Mouse (Mus musculus): ENCODE measurements around the gene Harbi1. TPM values are rescaled to one million over a fixed set of nuclear protein-coding genes. Genes with fewer than 3 reads are reported as not detected.

The Harbi1 gene
- polyA plus RNA-seq, 1 experiment from 2014 or later: 21.7 TPM

GRCm38 (mm10) chr2:91705736-91706135 is 4.9 kb upstream of the Harbi1 start:
- no peak for ATAC-seq
- Histone ChIP-seq H3K9ac (ENCODE audit: low read depth, low read length) (no peak overlapping the region), H3K27ac (ENCODE audit: low read length) (no peak overlapping the region), H3K36me3 (ENCODE audit: control insufficient read depth, insufficient read depth, low read length) (no peaks in the 10 kb centered on the region), H3K4me2 (ENCODE audit: low read length) (no peak overlapping the region), H3K4me1 (ENCODE audit: control insufficient read depth, insufficient read depth, low read length) (peaks cover 14% of the 10 kb centered on the region), H3K4me3 (ENCODE audit: low read depth, low read length) (no peak overlapping the region), H3K27me3 (ENCODE audit: control insufficient read depth, insufficient read depth, low read depth, low read length) (no peaks in the 10 kb centered on the region), H3K9me3 (replicated peaks; ENCODE audit: control insufficient read depth, low read length, poor library complexity, severe bottlenecking) (no peaks in the 10 kb centered on the region)
- WGBS: 86% methylated on average over 6 of the region's 6 CpGs

GRCm38 (mm10) chr2:91706456-91706855 is 4.2 kb upstream of the Harbi1 start:
- Histone ChIP-seq H3K36me3 (ENCODE audit: control insufficient read depth, insufficient read depth, low read length) (no peaks in the 10 kb centered on the region), H3K27ac (ENCODE audit: low read length) (no peak overlapping the region), H3K9me3 (replicated peaks; ENCODE audit: control insufficient read depth, low read length, poor library complexity, severe bottlenecking) (no peaks in the 10 kb centered on the region), H3K4me3 (ENCODE audit: low read depth, low read length) (no peak overlapping the region), H3K4me1 (ENCODE audit: control insufficient read depth, insufficient read depth, low read length) (peaks cover 17% of the 10 kb centered on the region), H3K4me2 (ENCODE audit: low read length) (no peak overlapping the region), H3K9ac (ENCODE audit: low read depth, low read length) (no peak overlapping the region), H3K27me3 (ENCODE audit: control insufficient read depth, insufficient read depth, low read depth, low read length) (no peaks in the 10 kb centered on the region)
- no peak for ATAC-seq

DNA sequence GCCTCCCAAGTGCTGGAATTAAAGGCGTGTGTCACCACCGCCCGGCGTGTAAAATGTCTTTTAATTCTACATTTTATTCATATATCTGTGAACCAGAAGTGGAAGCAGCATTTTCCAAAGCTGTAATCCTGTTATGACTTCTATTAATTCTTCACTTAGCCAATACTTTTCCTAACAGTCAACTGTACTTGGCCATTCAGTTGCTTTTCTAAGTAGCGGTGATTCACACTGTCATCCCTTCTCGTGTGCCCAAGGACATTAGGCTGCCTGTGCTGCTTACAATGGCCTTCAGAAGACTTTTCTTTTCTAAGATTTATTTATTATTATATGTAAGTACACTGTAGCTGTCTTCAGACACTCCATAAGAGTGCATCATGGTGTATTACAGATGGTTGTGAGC is 2.3 kb upstream of the Harbi1 start:
- ATAC-seq: no peak
- H3K27me3 ChIP-seq (ENCODE audit: control insufficient read depth, insufficient read depth, low read depth, low read length): no peaks in the 10 kb centered on the region
- no peak overlapping the region for H3K4me2 ChIP-seq (ENCODE audit: low read length)
- H3K9ac ChIP-seq (ENCODE audit: low read depth, low read length): no peak overlapping the region
- H3K9me3 ChIP-seq (replicated peaks; ENCODE audit: control insufficient read depth, low read length, poor library complexity, severe bottlenecking): no peaks in the 10 kb centered on the region
- H3K36me3 ChIP-seq (ENCODE audit: control insufficient read depth, insufficient read depth, low read length): no peaks in the 10 kb centered on the region
- no peak overlapping the region for H3K27ac ChIP-seq (ENCODE audit: low read length)
- H3K4me1 ChIP-seq (ENCODE audit: control insufficient read depth, insufficient read depth, low read length): peaks cover 24% of the 10 kb centered on the region
- no peak overlapping the region for H3K4me3 ChIP-seq (ENCODE audit: low read depth, low read length)
- 93% methylated on average over 6 of the region's 6 CpGs for whole genome bisulfite sequencing

- peak overlapping the region; percentile 84 for H3K27ac ChIP-seq (ENCODE audit: low read length)
- H3K9ac ChIP-seq (ENCODE audit: low read depth, low read length): peak overlapping the region; percentile 81
- peak overlapping the region; percentile 99 for H3K4me3 ChIP-seq (ENCODE audit: low read depth, low read length)
- ATAC-seq: no peak
- H3K4me1 ChIP-seq (ENCODE audit: control insufficient read depth, insufficient read depth, low read length): peaks cover 30% of the 10 kb centered on the region
- H3K9me3 ChIP-seq (replicated peaks; ENCODE audit: control insufficient read depth, low read length, poor library complexity, severe bottlenecking): no peaks in the 10 kb centered on the region
- H3K4me2 ChIP-seq (ENCODE audit: low read length): peak overlapping the region; percentile 92
- no peaks in the 10 kb centered on the region for H3K27me3 ChIP-seq (ENCODE audit: control insufficient read depth, insufficient read depth, low read depth, low read length)
- H3K36me3 ChIP-seq (ENCODE audit: control insufficient read depth, insufficient read depth, low read length): no peaks in the 10 kb centered on the region
- WGBS: 5% methylated on average over 8 of the region's 8 CpGs
Observed at GRCm38 (mm10) chr2:91711256-91711925, 739 bp downstream of the Harbi1 start.

GRCm38 (mm10) chr2:91714921-91715320 is 4.3 kb downstream of the Harbi1 start:
- H3K4me3 ChIP-seq (ENCODE audit: low read depth, low read length): no peak overlapping the region
- H3K9ac ChIP-seq (ENCODE audit: low read depth, low read length): no peak overlapping the region
- H3K9me3 ChIP-seq (replicated peaks; ENCODE audit: control insufficient read depth, low read length, poor library complexity, severe bottlenecking): no peaks in the 10 kb centered on the region
- no peak overlapping the region for H3K27ac ChIP-seq (ENCODE audit: low read length)
- no peaks in the 10 kb centered on the region; the same call in 1 of the 2 replicates for H3K36me3 ChIP-seq (ENCODE audit: control insufficient read depth, insufficient read depth, low read length)
- H3K27me3 ChIP-seq (ENCODE audit: control insufficient read depth, insufficient read depth, low read depth, low read length): no peaks in the 10 kb centered on the region
- no peak overlapping the region for H3K4me2 ChIP-seq (ENCODE audit: low read length)
- no peak for ATAC-seq
- peaks cover 16% of the 10 kb centered on the region for H3K4me1 ChIP-seq (ENCODE audit: control insufficient read depth, insufficient read depth, low read length)
- 62% methylated on average over 1 of the region's 1 CpGs for WGBS

- ATAC-seq: no peak
- Histone ChIP-seq H3K4me3 (ENCODE audit: low read depth, low read length) (no peak overlapping the region), H3K27ac (ENCODE audit: low read length) (no peak overlapping the region), H3K9ac (ENCODE audit: low read depth, low read length) (no peak overlapping the region), H3K36me3 (ENCODE audit: control insufficient read depth, insufficient read depth, low read length) (peaks cover 2% of the 10 kb centered on the region; the same call in 1 of the 2 replicates), H3K4me2 (ENCODE audit: low read length) (no peak overlapping the region), H3K4me1 (ENCODE audit: control insufficient read depth, insufficient read depth, low read length) (peaks cover 6% of the 10 kb centered on the region), H3K27me3 (ENCODE audit: control insufficient read depth, insufficient read depth, low read depth, low read length) (no peaks in the 10 kb centered on the region), H3K9me3 (replicated peaks; ENCODE audit: control insufficient read depth, low read length, poor library complexity, severe bottlenecking) (no peaks in the 10 kb centered on the region)
- 88% methylated on average over 6 of the region's 6 CpGs for WGBS
Observed at GRCm38 (mm10) chr2:91718276-91718675, 7.6 kb downstream of the Harbi1 start.

GRCm38 (mm10) chr2:91723382-91723781 is 12.7 kb downstream of the Harbi1 start:
- H3K4me2 ChIP-seq (ENCODE audit: low read length): no peak overlapping the region
- H3K4me3 ChIP-seq (ENCODE audit: low read depth, low read length): no peak overlapping the region
- 77% methylated on average over 4 of the region's 4 CpGs for whole genome bisulfite sequencing
- H3K27me3 ChIP-seq (ENCODE audit: control insufficient read depth, insufficient read depth, low read depth, low read length): no peaks in the 10 kb centered on the region
- H3K27ac ChIP-seq (ENCODE audit: low read length): no peak overlapping the region
- H3K4me1 ChIP-seq (ENCODE audit: control insufficient read depth, insufficient read depth, low read length): no peaks in the 10 kb centered on the region
- ATAC-seq: no peak
- no peak overlapping the region for H3K9ac ChIP-seq (ENCODE audit: low read depth, low read length)
- H3K9me3 ChIP-seq (replicated peaks; ENCODE audit: control insufficient read depth, low read length, poor library complexity, severe bottlenecking): no peaks in the 10 kb centered on the region
- H3K36me3 ChIP-seq (ENCODE audit: control insufficient read depth, insufficient read depth, low read length): peaks cover 2% of the 10 kb centered on the region; the same call in 1 of the 2 replicates

GRCm38 (mm10) chr2:91723951-91724350 is 13.3 kb downstream of the Harbi1 start:
- H3K4me3 ChIP-seq (ENCODE audit: low read depth, low read length): no peak overlapping the region
- no peak overlapping the region for H3K27ac ChIP-seq (ENCODE audit: low read length)
- peaks cover 2% of the 10 kb centered on the region; the same call in 1 of the 2 replicates for H3K36me3 ChIP-seq (ENCODE audit: control insufficient read depth, insufficient read depth, low read length)
- H3K4me2 ChIP-seq (ENCODE audit: low read length): no peak overlapping the region
- no peaks in the 10 kb centered on the region for H3K4me1 ChIP-seq (ENCODE audit: control insufficient read depth, insufficient read depth, low read length)
- no peak overlapping the region for H3K9ac ChIP-seq (ENCODE audit: low read depth, low read length)
- H3K27me3 ChIP-seq (ENCODE audit: control insufficient read depth, insufficient read depth, low read depth, low read length): no peaks in the 10 kb centered on the region
- no peaks in the 10 kb centered on the region for H3K9me3 ChIP-seq (replicated peaks; ENCODE audit: control insufficient read depth, low read length, poor library complexity, severe bottlenecking)
- ATAC-seq: no peak

DNA sequence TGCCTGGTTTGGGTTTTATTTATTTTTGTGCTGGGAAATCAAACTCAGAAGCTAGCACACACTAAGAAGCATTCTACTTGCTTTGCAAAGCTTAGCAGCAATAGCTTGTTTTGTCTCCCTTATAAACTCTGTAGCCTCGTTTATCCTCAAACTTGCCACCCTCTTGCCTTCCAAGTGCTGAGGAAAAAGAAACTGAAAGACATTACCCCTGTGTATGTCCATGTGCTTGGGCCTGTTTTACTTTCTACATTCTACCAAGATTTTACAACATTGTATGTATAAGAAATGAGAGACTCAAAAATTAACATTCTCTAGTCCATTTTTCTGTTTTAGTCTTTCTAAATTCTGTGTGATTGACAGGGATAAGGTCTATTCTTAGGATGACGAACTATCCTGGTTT is 14.1 kb downstream of the Harbi1 start:
- no peaks in the 10 kb centered on the region for H3K9me3 ChIP-seq (replicated peaks; ENCODE audit: control insufficient read depth, low read length, poor library complexity, severe bottlenecking)
- ATAC-seq: no peak
- no peak overlapping the region for H3K4me3 ChIP-seq (ENCODE audit: low read depth, low read length)
- H3K36me3 ChIP-seq (ENCODE audit: control insufficient read depth, insufficient read depth, low read length): peaks cover 2% of the 10 kb centered on the region; the same call in 1 of the 2 replicates
- no peaks in the 10 kb centered on the region for H3K27me3 ChIP-seq (ENCODE audit: control insufficient read depth, insufficient read depth, low read depth, low read length)
- no peak overlapping the region for H3K9ac ChIP-seq (ENCODE audit: low read depth, low read length)
- 67% methylated on average over 2 of the region's 2 CpGs for WGBS
- no peak overlapping the region for H3K4me2 ChIP-seq (ENCODE audit: low read length)
- H3K27ac ChIP-seq (ENCODE audit: low read length): no peak overlapping the region
- H3K4me1 ChIP-seq (ENCODE audit: control insufficient read depth, insufficient read depth, low read length): no peaks in the 10 kb centered on the region

All from midbrain, embryonic 16.5 days (tissue).